Mouse (Mus musculus): ENCODE results near the gene Trir. TPM values are rescaled to one million over a fixed set of nuclear protein-coding genes. Genes with fewer than 3 reads are reported as not detected.

Gene Trir
- total RNA-seq, 1 experiment: 181 TPM

DNA sequence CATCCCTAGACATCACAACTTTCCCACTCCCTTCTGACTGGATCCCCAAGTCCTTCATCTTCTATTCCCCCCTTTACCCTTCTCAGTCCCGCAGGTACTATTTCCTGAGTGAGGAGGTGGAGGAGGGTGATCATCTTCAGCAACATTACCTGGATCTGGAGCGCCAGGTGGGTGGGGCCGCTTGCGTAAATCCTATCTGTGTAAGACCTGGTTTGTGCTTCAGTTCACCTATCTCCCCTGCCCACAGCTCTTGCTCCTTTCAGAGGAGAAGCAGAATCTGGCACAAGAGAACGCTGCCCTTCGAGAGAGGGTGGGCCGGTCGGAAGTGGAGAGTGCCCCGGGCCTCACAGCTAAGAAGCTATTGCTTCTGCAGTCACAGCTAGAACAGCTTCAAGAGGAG, 32.2 kb upstream of the Trir start:
- Histone ChIP-seq H3K36me3 (ENCODE audit: control insufficient read depth, insufficient read depth, low read length, poor library complexity, severe bottlenecking) (peaks cover 32% of the 10 kb centered on the region), H3K9me3 (ENCODE audit: control insufficient read depth, insufficient read depth, low read depth, low read length) (no peaks in the 10 kb centered on the region), H3K4me3 (ENCODE audit: insufficient read depth in 1 of 2, low read depth in 1 of 2, low read length in 2 of 2, poor library complexity in 1 of 2, severe bottlenecking in 1 of 2) (no peak overlapping the region), H3K4me1 (ENCODE audit: control insufficient read depth in 2 of 2, insufficient read depth in 2 of 2, low read length in 2 of 2, poor library complexity in 1 of 2) (peaks cover 0 to 15% of the 10 kb centered on the region in 2 experiments; a peak in 3 of 4 replicates), H3K9ac (ENCODE audit: insufficient read depth, low read depth, low read length, poor library complexity, severe bottlenecking) (no peak overlapping the region), H3K27ac (ENCODE audit: insufficient read depth, low read depth, low read length, poor library complexity, severe bottlenecking) (no peak overlapping the region)
- in situ Hi-C loops (cut with MboI; ENCODE audit: low sequenced_read_pairs in 2 of 2, unreplicated experiment in 2 of 2): no loop called here
- DNase-seq (ENCODE audit: low read depth, low spot score): no peak
- no peak for TF ChIP-seq CHD2 (IDR thresholded peaks at IDR 0.05; ENCODE audit: low read depth, low read length)
- no peak for TF ChIP-seq ZC3H11A (IDR thresholded peaks at IDR 0.05; ENCODE audit: borderline replicate concordance, low read depth, low read length)
- no peak for TF ChIP-seq HCFC1 (IDR thresholded peaks at IDR 0.05; ENCODE audit: borderline replicate concordance, insufficient read depth, low read length)
- TF ChIP-seq MAFK (IDR thresholded peaks at IDR 0.05; ENCODE audit: insufficient read depth, low read depth, low read length): no peak
- TF ChIP-seq ZNF384 (IDR thresholded peaks at IDR 0.05; ENCODE audit: low read depth, low read length): no peak

- in situ Hi-C loops (cut with MboI; ENCODE audit: low sequenced_read_pairs in 2 of 2, unreplicated experiment in 2 of 2): no loop called here
- H3K9me3 ChIP-seq (ENCODE audit: control insufficient read depth, insufficient read depth, low read depth, low read length): no peaks in the 10 kb centered on the region
- H3K9ac ChIP-seq (ENCODE audit: insufficient read depth, low read depth, low read length, poor library complexity, severe bottlenecking): peak overlapping the region; percentile 71; the same call in 1 of the 2 replicates
- H3K27ac ChIP-seq (ENCODE audit: insufficient read depth, low read depth, low read length, poor library complexity, severe bottlenecking): no peak overlapping the region
- H3K36me3 ChIP-seq (ENCODE audit: control insufficient read depth, insufficient read depth, low read length, poor library complexity, severe bottlenecking): peaks cover 34% of the 10 kb centered on the region
- peak overlapping the region in 1 of 2 experiments; percentile 32; a peak in 2 of 4 replicates for H3K4me3 ChIP-seq (ENCODE audit: insufficient read depth in 1 of 2, low read depth in 1 of 2, low read length in 2 of 2, poor library complexity in 1 of 2, severe bottlenecking in 1 of 2)
- peaks cover 0 to 15% of the 10 kb centered on the region in 2 experiments; a peak in 3 of 4 replicates for H3K4me1 ChIP-seq (ENCODE audit: control insufficient read depth in 2 of 2, insufficient read depth in 2 of 2, low read length in 2 of 2, poor library complexity in 1 of 2)
- no peak for TF ChIP-seq ZNF384 (IDR thresholded peaks at IDR 0.05; ENCODE audit: low read depth, low read length)
- no peak for TF ChIP-seq CHD2 (IDR thresholded peaks at IDR 0.05; ENCODE audit: low read depth, low read length)
- no peak for TF ChIP-seq MAFK (IDR thresholded peaks at IDR 0.05; ENCODE audit: insufficient read depth, low read depth, low read length)
- no peak for TF ChIP-seq HCFC1 (IDR thresholded peaks at IDR 0.05; ENCODE audit: borderline replicate concordance, insufficient read depth, low read length)
- TF ChIP-seq ZC3H11A (IDR thresholded peaks at IDR 0.05; ENCODE audit: borderline replicate concordance, low read depth, low read length): no peak
- no peak for DNase-seq (ENCODE audit: low read depth, low spot score)
Observed at GRCm38 (mm10) chr8:84995680-84996079, 30.9 kb upstream of the Trir start.

DNA sequence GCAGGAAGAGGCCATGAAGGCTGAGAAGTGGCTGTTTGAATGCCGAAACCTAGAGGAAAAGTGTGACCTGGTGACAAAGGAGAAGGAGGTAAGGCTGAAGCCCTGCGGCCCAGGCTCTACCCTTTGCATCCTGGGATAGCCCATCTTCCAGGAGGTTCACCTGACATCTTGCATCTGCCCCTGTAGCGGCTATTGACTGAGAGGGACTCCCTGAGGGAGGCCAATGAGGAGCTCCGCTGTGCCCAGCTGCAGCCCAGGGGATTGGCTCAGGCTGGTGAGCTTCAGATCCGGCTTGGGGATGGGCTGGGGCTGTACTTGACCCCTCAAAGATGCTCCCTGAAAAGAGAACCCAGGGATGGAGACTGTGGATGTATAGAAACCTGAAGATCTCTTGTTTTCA, 29.6 kb upstream of the Trir start:
- in situ Hi-C loops (cut with MboI; ENCODE audit: low sequenced_read_pairs in 2 of 2, unreplicated experiment in 2 of 2): no loop called here
- no peak for TF ChIP-seq HCFC1 (IDR thresholded peaks at IDR 0.05; ENCODE audit: borderline replicate concordance, insufficient read depth, low read length)
- no peak for TF ChIP-seq MAFK (IDR thresholded peaks at IDR 0.05; ENCODE audit: insufficient read depth, low read depth, low read length)
- no peak for TF ChIP-seq ZC3H11A (IDR thresholded peaks at IDR 0.05; ENCODE audit: borderline replicate concordance, low read depth, low read length)
- no peak for TF ChIP-seq CHD2 (IDR thresholded peaks at IDR 0.05; ENCODE audit: low read depth, low read length)
- TF ChIP-seq ZNF384 (IDR thresholded peaks at IDR 0.05; ENCODE audit: low read depth, low read length): no peak
- DNase-seq (ENCODE audit: low read depth, low spot score): no peak
- Histone ChIP-seq H3K4me3 (ENCODE audit: insufficient read depth in 1 of 2, low read depth in 1 of 2, low read length in 2 of 2, poor library complexity in 1 of 2, severe bottlenecking in 1 of 2) (no peak overlapping the region), H3K9ac (ENCODE audit: insufficient read depth, low read depth, low read length, poor library complexity, severe bottlenecking) (no peak overlapping the region), H3K4me1 (ENCODE audit: control insufficient read depth in 2 of 2, insufficient read depth in 2 of 2, low read length in 2 of 2, poor library complexity in 1 of 2) (peaks cover 0 to 17% of the 10 kb centered on the region in 2 experiments; a peak in 3 of 4 replicates), H3K27ac (ENCODE audit: insufficient read depth, low read depth, low read length, poor library complexity, severe bottlenecking) (no peak overlapping the region), H3K36me3 (ENCODE audit: control insufficient read depth, insufficient read depth, low read length, poor library complexity, severe bottlenecking) (peaks cover 37% of the 10 kb centered on the region), H3K9me3 (ENCODE audit: control insufficient read depth, insufficient read depth, low read depth, low read length) (no peaks in the 10 kb centered on the region)

DNA sequence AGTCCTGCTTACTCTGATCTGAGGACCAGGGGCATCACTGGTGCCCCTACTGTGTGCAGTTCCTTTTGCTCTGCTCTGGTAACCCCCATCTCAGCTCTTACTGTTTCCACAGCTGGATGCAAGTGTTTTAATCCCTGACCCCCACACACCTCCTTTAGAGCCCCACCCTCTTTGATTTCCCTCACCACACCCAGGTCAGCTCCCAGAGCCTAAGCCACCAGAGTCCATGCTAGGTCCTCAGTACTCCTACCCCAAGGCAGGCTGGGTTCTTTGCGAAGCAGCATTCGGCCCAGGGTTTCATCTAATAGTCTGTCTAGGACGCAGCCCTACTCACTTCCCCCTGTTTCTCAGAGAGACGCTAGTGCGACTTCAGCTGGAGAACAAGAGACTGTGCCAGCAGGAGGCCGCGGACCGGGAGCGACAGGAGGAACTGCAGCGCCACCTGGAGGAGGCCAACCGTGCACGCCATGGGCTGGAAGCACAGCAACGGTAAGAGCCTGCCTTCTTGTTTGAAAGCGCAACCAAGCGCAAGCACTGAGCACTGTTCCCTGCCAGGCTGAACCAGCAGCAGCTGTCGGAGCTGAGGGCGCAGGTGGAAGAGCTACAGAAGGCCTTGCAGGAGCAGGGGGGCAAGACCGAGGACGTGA, 28.9 kb upstream of the Trir start:
- Histone ChIP-seq H3K4me3 (ENCODE audit: insufficient read depth in 1 of 2, low read depth in 1 of 2, low read length in 2 of 2, poor library complexity in 1 of 2, severe bottlenecking in 1 of 2) (peak overlapping the region; percentile 24 to 47; a peak in 3 of 4 replicates), H3K9me3 (ENCODE audit: control insufficient read depth, insufficient read depth, low read depth, low read length) (no peaks in the 10 kb centered on the region), H3K4me1 (ENCODE audit: control insufficient read depth in 2 of 2, insufficient read depth in 2 of 2, low read length in 2 of 2, poor library complexity in 1 of 2) (peaks cover 0 to 24% of the 10 kb centered on the region in 2 experiments; a peak in 3 of 4 replicates), H3K9ac (ENCODE audit: insufficient read depth, low read depth, low read length, poor library complexity, severe bottlenecking) (peak overlapping the region; percentile 62), H3K27ac (ENCODE audit: insufficient read depth, low read depth, low read length, poor library complexity, severe bottlenecking) (no peak overlapping the region), H3K36me3 (ENCODE audit: control insufficient read depth, insufficient read depth, low read length, poor library complexity, severe bottlenecking) (peaks cover 44% of the 10 kb centered on the region)
- peak; percentile 93 for DNase-seq (ENCODE audit: low read depth, low spot score)
- in situ Hi-C loops (cut with MboI; ENCODE audit: low sequenced_read_pairs in 2 of 2, unreplicated experiment in 2 of 2): no loop called here
- TF ChIP-seq MAFK (IDR thresholded peaks at IDR 0.05; ENCODE audit: insufficient read depth, low read depth, low read length) (no peak), HCFC1 (IDR thresholded peaks at IDR 0.05; ENCODE audit: borderline replicate concordance, insufficient read depth, low read length) (no peak; the same call in 1 of the 2 replicates), ZC3H11A (IDR thresholded peaks at IDR 0.05; ENCODE audit: borderline replicate concordance, low read depth, low read length) (no peak), ZNF384 (IDR thresholded peaks at IDR 0.05; ENCODE audit: low read depth, low read length) (no peak), CHD2 (IDR thresholded peaks at IDR 0.05; ENCODE audit: low read depth, low read length) (no peak)
